Mouse (Mus musculus): Measurements from ENCODE around the gene Capn11. TPM values are rescaled to one million over a fixed set of nuclear protein-coding genes. Genes with fewer than 3 reads are reported as not detected.
"Not testable (repeated sequence)": the region's sequence is repeated elsewhere in the genome, so short reads cannot be mapped to it uniquely, and the experiment has no call there.

Capn11 gene
- polyA plus RNA-seq, 1 experiment from 2014 or later = 0.59 TPM

GRCm38 (mm10) chr17:45634033-45634432 lies 25.1 kb downstream of the Capn11 start:
- DNase-seq (ENCODE audit: low spot score) = no peak
- Histone ChIP-seq H3K4me1 (peaks cover 19% of the 10 kb centered on the region), H3K9me3 (replicated peaks) (no peaks in the 10 kb centered on the region), H3K36me3 (no peaks in the 10 kb centered on the region), H3K4me3 (no peak overlapping the region), H3K27me3 (ENCODE audit: low read depth, poor library complexity, severe bottlenecking) (peaks cover 1% of the 10 kb centered on the region; the same call in 1 of the 2 replicates), H3K27ac (no peak overlapping the region)
- WGBS = 76% methylated on average over 5 of the region's 5 CpGs

GRCm38 (mm10) chr17:45631940-45632339 lies 27.2 kb downstream of the Capn11 start:
- Histone ChIP-seq H3K27ac (no peak overlapping the region), H3K4me1 (peaks cover 24% of the 10 kb centered on the region), H3K4me3 (no peak overlapping the region), H3K27me3 (ENCODE audit: low read depth, poor library complexity, severe bottlenecking) (peaks cover 11% of the 10 kb centered on the region; the same call in 1 of the 2 replicates), H3K9me3 (replicated peaks) (no peaks in the 10 kb centered on the region), H3K36me3 (no peaks in the 10 kb centered on the region)
- DNase-seq (ENCODE audit: low spot score) = no peak
- 86% methylated on average over 6 of the region's 6 CpGs for WGBS

- H3K27ac ChIP-seq = no peak overlapping the region
- H3K4me1 ChIP-seq = peaks cover 30% of the 10 kb centered on the region
- H3K4me3 ChIP-seq = peak overlapping the region; percentile 56; the same call in 1 of the 2 replicates
- H3K36me3 ChIP-seq = no peaks in the 10 kb centered on the region
- peaks cover 11% of the 10 kb centered on the region; the same call in 1 of the 2 replicates for H3K27me3 ChIP-seq (ENCODE audit: low read depth, poor library complexity, severe bottlenecking)
- no peaks in the 10 kb centered on the region for H3K9me3 ChIP-seq (replicated peaks)
- WGBS = 51% methylated on average over 3 of the region's 3 CpGs
- DNase-seq (ENCODE audit: low spot score) = no peak
These were observed 28.1 kb downstream of the Capn11 start for GRCm38 (mm10) chr17:45630992-45631391.

DNA sequence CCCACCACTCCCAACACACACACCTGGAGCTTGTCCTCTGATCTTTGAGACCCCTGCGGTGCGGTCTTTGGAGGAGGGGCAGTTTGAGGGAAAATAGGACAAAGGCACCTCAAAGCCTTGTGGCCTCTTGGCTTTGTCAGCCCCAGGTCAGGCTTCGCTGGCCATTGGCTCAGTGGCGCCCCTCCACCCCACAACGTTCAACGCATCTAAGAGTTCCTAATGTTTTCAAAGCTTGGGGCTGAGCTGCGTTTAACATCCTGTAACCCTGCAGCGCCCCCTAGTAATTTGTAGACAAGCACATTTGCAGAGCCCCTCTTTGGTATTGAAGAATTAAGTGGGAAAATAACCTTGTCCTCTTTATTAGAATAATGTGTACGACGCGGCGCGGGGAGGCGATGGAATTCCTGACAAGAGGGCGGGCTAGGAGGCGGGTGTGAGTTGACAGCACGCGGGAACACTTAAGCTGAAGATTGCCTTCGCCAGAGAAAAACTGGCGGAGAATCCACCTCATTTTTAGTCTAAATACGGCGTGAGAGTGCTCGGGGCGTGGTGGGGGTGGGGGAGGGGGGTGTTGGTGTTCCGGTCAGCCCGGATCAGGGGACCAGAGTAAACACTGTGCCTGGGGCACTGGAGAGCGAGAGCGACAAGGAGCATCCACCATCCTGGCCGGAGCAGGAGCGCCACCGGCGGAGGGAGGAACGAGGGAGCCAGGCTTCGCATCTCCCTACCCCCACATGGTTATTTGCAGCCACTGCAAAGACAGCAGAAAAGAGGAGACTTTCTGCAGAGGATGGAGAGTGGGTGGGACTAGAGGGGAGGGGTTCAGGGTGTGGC lies 29.0 kb downstream of the Capn11 start:
- Histone ChIP-seq H3K4me3 (peak overlapping the region; percentile 56), H3K9me3 (replicated peaks) (no peaks in the 10 kb centered on the region), H3K36me3 (no peaks in the 10 kb centered on the region), H3K4me1 (peaks cover 30% of the 10 kb centered on the region), H3K27ac (peak overlapping the region; percentile 79), H3K27me3 (ENCODE audit: low read depth, poor library complexity, severe bottlenecking) (peaks cover 11% of the 10 kb centered on the region; the same call in 1 of the 2 replicates)
- WGBS = 3% methylated on average over 34 of the region's 34 CpGs
- peak; percentile 69 for DNase-seq (ENCODE audit: low spot score)

DNA sequence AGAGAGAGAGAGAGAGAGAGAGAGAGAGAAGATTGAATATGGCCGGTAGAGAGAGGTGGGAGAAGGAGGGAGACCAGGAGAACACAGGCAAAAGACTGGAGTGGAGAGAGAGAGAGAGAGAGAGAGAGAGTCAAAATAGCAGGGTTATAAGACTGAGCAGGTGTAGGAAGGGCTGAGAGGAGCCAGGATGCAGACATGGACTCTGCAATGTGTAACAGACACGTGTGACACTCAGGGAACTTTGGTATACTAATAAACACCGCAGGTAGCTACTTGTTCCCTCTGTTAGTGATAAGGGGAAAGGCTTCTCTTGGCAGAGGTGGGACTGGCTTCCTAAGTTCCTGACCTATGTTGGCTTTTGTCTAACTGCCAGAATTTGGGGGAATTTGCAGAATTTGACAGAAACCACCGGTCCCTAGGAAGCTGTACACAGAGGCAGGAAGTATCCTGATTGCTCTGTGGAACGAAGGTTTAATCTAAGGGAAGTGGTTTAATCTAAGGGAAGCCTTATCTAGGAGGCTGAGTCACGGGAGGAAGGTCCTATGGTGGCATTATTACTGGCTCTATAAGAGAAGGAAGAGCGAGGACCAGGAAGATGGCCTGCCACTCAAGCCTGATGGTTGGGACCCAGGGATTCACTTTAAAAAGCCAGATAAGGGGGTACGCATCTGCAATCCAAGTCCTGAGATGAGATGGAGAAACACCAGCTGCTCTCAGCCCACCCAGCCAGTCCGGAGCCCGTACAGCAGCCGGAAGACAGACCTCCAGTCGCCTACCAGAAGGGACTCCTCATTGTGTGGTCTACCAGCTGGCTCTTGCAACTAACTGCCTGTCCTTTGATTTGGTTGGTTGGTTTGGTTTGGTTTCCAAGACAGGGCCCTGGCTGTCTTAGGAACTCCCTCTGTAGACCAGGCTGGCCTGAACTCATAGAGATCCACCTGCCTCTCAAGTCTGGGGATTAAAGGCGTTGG lies 30.0 kb downstream of the Capn11 start:
- Histone ChIP-seq H3K4me1 (peaks cover 30% of the 10 kb centered on the region), H3K9me3 (replicated peaks) (no peaks in the 10 kb centered on the region), H3K36me3 (no peaks in the 10 kb centered on the region), H3K27ac (peak overlapping the region; percentile 79; the same call in 1 of the 2 replicates), H3K27me3 (ENCODE audit: low read depth, poor library complexity, severe bottlenecking) (peaks cover 11% of the 10 kb centered on the region; the same call in 1 of the 2 replicates), H3K4me3 (peak overlapping the region; percentile 56)
- 77% methylated on average over 13 of the region's 13 CpGs for WGBS
- DNase-seq (ENCODE audit: low spot score) = no peak

DNA sequence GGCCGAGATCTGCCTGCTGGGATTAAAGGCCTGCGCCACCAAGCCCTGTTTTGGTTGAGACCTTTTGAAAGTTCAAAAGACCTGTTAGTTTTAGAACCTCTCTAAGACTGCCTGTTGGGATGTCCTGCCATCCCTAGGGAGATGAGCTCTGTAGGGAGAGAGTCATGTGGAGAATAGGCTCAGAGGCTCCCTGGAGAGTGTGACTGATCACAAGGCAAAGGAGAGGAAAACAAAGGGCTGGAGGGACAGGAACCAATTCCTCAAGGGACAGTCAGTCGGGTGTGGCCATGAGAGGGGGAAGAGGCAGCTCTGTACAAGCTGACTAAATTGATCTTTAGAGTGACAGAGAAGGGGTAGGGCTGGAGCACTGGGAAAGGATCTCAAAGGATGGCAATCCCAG lies 31.0 kb downstream of the Capn11 start:
- no peak for DNase-seq (ENCODE audit: low spot score)
- no peak overlapping the region for H3K27ac ChIP-seq
- no peak overlapping the region for H3K4me3 ChIP-seq
- 32% methylated on average over 3 of the region's 3 CpGs for whole genome bisulfite sequencing
- peaks cover 11% of the 10 kb centered on the region; the same call in 1 of the 2 replicates for H3K27me3 ChIP-seq (ENCODE audit: low read depth, poor library complexity, severe bottlenecking)
- peaks cover 30% of the 10 kb centered on the region for H3K4me1 ChIP-seq
- no peaks in the 10 kb centered on the region for H3K36me3 ChIP-seq
- H3K9me3 ChIP-seq (replicated peaks) = no peaks in the 10 kb centered on the region

DNA sequence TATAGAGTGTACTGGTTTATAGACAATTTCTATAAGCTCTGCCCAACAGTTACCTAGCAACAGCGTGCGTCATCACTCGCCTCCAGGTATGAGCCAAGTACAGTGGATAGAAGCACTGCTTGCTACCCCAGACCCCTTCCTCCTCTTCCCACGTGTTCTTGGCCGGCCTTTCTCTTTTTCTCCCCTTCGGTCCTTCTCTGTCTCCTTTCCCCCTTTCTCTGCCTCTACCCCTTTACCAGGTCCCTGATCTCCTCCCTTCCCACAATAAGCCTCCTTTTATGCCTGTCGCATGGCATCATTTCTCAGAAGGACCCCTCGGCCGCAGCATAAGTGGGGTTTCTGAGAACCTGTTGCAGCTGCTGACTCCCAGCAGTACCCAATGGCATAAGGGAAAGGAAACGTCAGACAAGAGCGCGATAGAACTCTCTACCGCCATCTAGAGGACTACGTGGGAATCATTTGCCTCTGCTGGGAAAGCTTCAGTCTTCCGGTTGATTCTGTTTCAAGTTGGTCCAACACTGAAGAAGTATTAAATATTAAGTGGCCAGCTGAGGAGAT lies 32.5 kb downstream of the Capn11 start:
- Histone ChIP-seq H3K4me3 (peak overlapping the region; percentile 30), H3K27me3 (ENCODE audit: low read depth, poor library complexity, severe bottlenecking) (peaks cover 11% of the 10 kb centered on the region; the same call in 1 of the 2 replicates), H3K9me3 (replicated peaks) (no peaks in the 10 kb centered on the region), H3K27ac (no peak overlapping the region; the same call in 1 of the 2 replicates), H3K36me3 (no peaks in the 10 kb centered on the region), H3K4me1 (peaks cover 30% of the 10 kb centered on the region)
- DNase-seq (ENCODE audit: low spot score) = peak; percentile 79
- whole genome bisulfite sequencing = 32% methylated on average over 15 of the region's 15 CpGs

DNA sequence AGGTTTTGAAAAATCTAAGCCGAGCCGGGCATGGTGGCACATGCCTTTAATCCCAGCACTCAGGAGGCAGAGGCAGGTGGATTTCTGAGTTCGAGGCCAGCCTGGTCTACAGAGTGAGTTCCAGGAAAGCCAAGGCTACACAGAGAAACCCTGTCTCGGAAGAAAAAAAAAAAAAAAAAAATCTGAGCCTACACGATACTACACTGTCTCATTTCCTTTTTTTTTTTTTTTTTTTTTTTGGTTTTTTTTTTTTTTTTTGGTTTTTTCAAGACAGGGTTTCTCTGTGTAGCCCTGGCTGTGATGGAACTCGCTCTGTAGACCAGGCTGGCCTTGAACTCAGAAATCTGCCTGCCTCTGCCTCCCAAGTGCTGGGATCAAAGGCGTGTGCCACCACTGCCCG lies 35.7 kb downstream of the Capn11 start:
- WGBS = 91% methylated on average over 8 of the region's 8 CpGs
- not testable (repeated sequence) for H3K9me3 ChIP-seq (replicated peaks); H3K36me3 ChIP-seq; H3K27ac ChIP-seq; DNase-seq (ENCODE audit: low spot score); H3K4me3 ChIP-seq; H3K27me3 ChIP-seq (ENCODE audit: low read depth, poor library complexity, severe bottlenecking)
- peaks cover 25% of the 10 kb centered on the region for H3K4me1 ChIP-seq

- WGBS = 26% methylated on average over 20 of the region's 20 CpGs
- Histone ChIP-seq H3K27ac (peak overlapping the region; percentile 81), H3K9me3 (replicated peaks) (no peaks in the 10 kb centered on the region), H3K4me3 (peak overlapping the region; percentile 44), H3K4me1 (peaks cover 14% of the 10 kb centered on the region), H3K36me3 (no peaks in the 10 kb centered on the region), H3K27me3 (ENCODE audit: low read depth, poor library complexity, severe bottlenecking) (no peaks in the 10 kb centered on the region)
- DNase-seq (ENCODE audit: low spot score) = peak; percentile 46
These were observed 39.5 kb downstream of the Capn11 start for GRCm38 (mm10) chr17:45619386-45620256.

- 8% methylated on average over 8 of the region's 8 CpGs for WGBS
- Histone ChIP-seq H3K27ac (peak overlapping the region; percentile 81), H3K27me3 (ENCODE audit: low read depth, poor library complexity, severe bottlenecking) (no peaks in the 10 kb centered on the region), H3K36me3 (no peaks in the 10 kb centered on the region), H3K9me3 (replicated peaks) (no peaks in the 10 kb centered on the region), H3K4me1 (peaks cover 14% of the 10 kb centered on the region), H3K4me3 (peak overlapping the region; percentile 44)
- peak; percentile 50 for DNase-seq (ENCODE audit: low spot score)
These were observed 40.2 kb downstream of the Capn11 start for GRCm38 (mm10) chr17:45618941-45619385.

- H3K27ac ChIP-seq = no peak overlapping the region
- no peak overlapping the region for H3K4me3 ChIP-seq
- H3K4me1 ChIP-seq = peaks cover 14% of the 10 kb centered on the region
- no peaks in the 10 kb centered on the region for H3K36me3 ChIP-seq
- H3K27me3 ChIP-seq (ENCODE audit: low read depth, poor library complexity, severe bottlenecking) = no peaks in the 10 kb centered on the region
- 95% methylated on average over 6 of the region's 6 CpGs for WGBS
- DNase-seq (ENCODE audit: low spot score) = no peak
- H3K9me3 ChIP-seq (replicated peaks) = no peaks in the 10 kb centered on the region
These were observed 41.5 kb downstream of the Capn11 start for GRCm38 (mm10) chr17:45617655-45618054.

GRCm38 (mm10) chr17:45616679-45617078 lies 42.4 kb downstream of the Capn11 start:
- no peak overlapping the region for H3K27ac ChIP-seq
- H3K27me3 ChIP-seq (ENCODE audit: low read depth, poor library complexity, severe bottlenecking) = no peaks in the 10 kb centered on the region
- DNase-seq (ENCODE audit: low spot score) = no peak
- H3K9me3 ChIP-seq (replicated peaks) = no peaks in the 10 kb centered on the region
- no peaks in the 10 kb centered on the region for H3K36me3 ChIP-seq
- WGBS = 87% methylated on average over 3 of the region's 3 CpGs
- H3K4me1 ChIP-seq = peaks cover 21% of the 10 kb centered on the region
- H3K4me3 ChIP-seq = no peak overlapping the region
